Mouse (Mus musculus) ES-Bruce4 (cell line): ENCODE measurements at regions not wholly inside any gene's neighbourhood (a gene's known extent, or its start where the extent isn't known, plus 50 kb on each side); places are given as distances from the start of the nearest gene placed in this dataset.
"Not testable (repeated sequence)": the region's sequence is repeated elsewhere in the genome, so short reads cannot be mapped to it uniquely, and the experiment has no call there.

Experiments used
- CTCF ChIP-seq: IDR thresholded peaks from one replicate; pipeline ENCODE4 v1.8.1; 2011; ENCODE audit warnings: low read depth, low read length
- POLR2A ChIP-seq: IDR thresholded peaks from one replicate; pipeline ENCODE4 v1.8.1; 2011; ENCODE audit warnings: low read length; ENCODE audit not compliant: insufficient read depth

GRCm38 (mm10) chr6:133706712-133707111 lies 146.8 kb downstream of the Kap start:
- TF ChIP-seq POLR2A, result not testable (repeated sequence)
- peak; percentile 45 for TF ChIP-seq CTCF
